Mouse (Mus musculus): ENCODE data around the gene Dennd1c. TPM values are rescaled to one million over a fixed set of nuclear protein-coding genes. Genes with fewer than 3 reads are reported as not detected.

Dennd1c gene
- polyA plus RNA-seq, 1 experiment from 2014 or later, result 4.1 TPM

GRCm38 (mm10) chr17:57029691-57030090, 48.6 kb downstream of the Dennd1c start:
- WGBS, result 66% methylated on average over 8 of the region's 8 CpGs
- no peak for DNase-seq (ENCODE audit: extremely low spot score, low spot score)
- H3K9me3 ChIP-seq, result no peaks in the 10 kb centered on the region
- H3K27me3 ChIP-seq (ENCODE audit: poor library complexity, severe bottlenecking), result no peaks in the 10 kb centered on the region
- peak overlapping the region; percentile 87 for H3K4me3 ChIP-seq
- H3K27ac ChIP-seq, result peak overlapping the region; percentile 99; the same call in 1 of the 2 replicates
- H3K36me3 ChIP-seq (replicated peaks), result peaks cover 48% of the 10 kb centered on the region
- H3K4me1 ChIP-seq, result peaks cover 22% of the 10 kb centered on the region

GRCm38 (mm10) chr17:57027471-57027870, 50.8 kb downstream of the Dennd1c start:
- Histone ChIP-seq H3K36me3 (replicated peaks) (peaks cover 70% of the 10 kb centered on the region), H3K4me3 (no peak overlapping the region), H3K27me3 (ENCODE audit: poor library complexity, severe bottlenecking) (no peaks in the 10 kb centered on the region), H3K27ac (no peak overlapping the region), H3K4me1 (peaks cover 21% of the 10 kb centered on the region), H3K9me3 (no peaks in the 10 kb centered on the region)
- no peak for DNase-seq (ENCODE audit: extremely low spot score, low spot score)
- 92% methylated on average over 4 of the region's 4 CpGs for WGBS

GRCm38 (mm10) chr17:57020960-57021359, 57.4 kb downstream of the Dennd1c start:
- no peak for DNase-seq (ENCODE audit: extremely low spot score, low spot score)
- WGBS, result 93% methylated on average over 5 of the region's 5 CpGs
- no peaks in the 10 kb centered on the region for H3K4me1 ChIP-seq
- H3K27me3 ChIP-seq (ENCODE audit: poor library complexity, severe bottlenecking), result no peaks in the 10 kb centered on the region
- H3K36me3 ChIP-seq (replicated peaks), result peaks cover 70% of the 10 kb centered on the region
- no peaks in the 10 kb centered on the region for H3K9me3 ChIP-seq
- H3K4me3 ChIP-seq, result no peak overlapping the region
- no peak overlapping the region for H3K27ac ChIP-seq

- Histone ChIP-seq H3K27me3 (ENCODE audit: poor library complexity, severe bottlenecking) (no peaks in the 10 kb centered on the region), H3K4me3 (no peak overlapping the region), H3K36me3 (replicated peaks) (peaks cover 58% of the 10 kb centered on the region), H3K4me1 (no peaks in the 10 kb centered on the region), H3K27ac (no peak overlapping the region), H3K9me3 (no peaks in the 10 kb centered on the region)
- 85% methylated on average over 2 of the region's 2 CpGs for WGBS
- no peak for DNase-seq (ENCODE audit: extremely low spot score, low spot score)
Observed at GRCm38 (mm10) chr17:57019693-57020092, 58.6 kb downstream of the Dennd1c start.

Other genes with a start within 250 kb of the Dennd1c start
- gene Rfx2, start 247.5 kb downstream of the Dennd1c start, polyA plus RNA-seq (2016; fragmentation: Nextera tagmentation; extraction: Ambion mirVana), result 7.8 and 9.6 TPM in 2 replicates
- gene Acsbg2, start 204.1 kb downstream of the Dennd1c start, polyA plus RNA-seq (2016; fragmentation: Nextera tagmentation; extraction: Ambion mirVana), result not detected in 2 replicates
- gene 1700061G19Rik, start 203.0 kb downstream of the Dennd1c start, polyA plus RNA-seq (2016; fragmentation: Nextera tagmentation; extraction: Ambion mirVana), result 0.26 and 0.46 TPM in 2 replicates
- 72.7 and 74.6 TPM in 2 replicates for gene Mllt1, start 143.1 kb downstream of the Dennd1c start, polyA plus RNA-seq (2016; fragmentation: Nextera tagmentation; extraction: Ambion mirVana)
- gene Acer1, start 96.4 kb downstream of the Dennd1c start, polyA plus RNA-seq (2016; fragmentation: Nextera tagmentation; extraction: Ambion mirVana), result not detected in 2 replicates
- gene Clpp, start 88.2 kb downstream of the Dennd1c start, polyA plus RNA-seq (2016; fragmentation: Nextera tagmentation; extraction: Ambion mirVana), result 186 and 188 TPM in 2 replicates
- 37.0 and 38.6 TPM in 2 replicates for gene Alkbh7, start 81.2 kb downstream of the Dennd1c start, polyA plus RNA-seq (2016; fragmentation: Nextera tagmentation; extraction: Ambion mirVana)
- 0.35 and 0.50 TPM in 2 replicates for gene Pspn, start 78.5 kb downstream of the Dennd1c start, polyA plus RNA-seq (2016; fragmentation: Nextera tagmentation; extraction: Ambion mirVana)
- 82.3 and 83.9 TPM in 2 replicates for gene Gtf2f1, start 67.2 kb downstream of the Dennd1c start, polyA plus RNA-seq (2016; fragmentation: Nextera tagmentation; extraction: Ambion mirVana)
- 0.34 and 0.43 TPM in 2 replicates for gene Gm17949, start 67.0 kb downstream of the Dennd1c start, polyA plus RNA-seq (2016; fragmentation: Nextera tagmentation; extraction: Ambion mirVana)
- 47.7 and 50.2 TPM in 2 replicates for gene Khsrp, start 47.0 kb downstream of the Dennd1c start, polyA plus RNA-seq (2016; fragmentation: Nextera tagmentation; extraction: Ambion mirVana)
- gene Slc25a41, start 36.9 kb downstream of the Dennd1c start, polyA plus RNA-seq (2016; fragmentation: Nextera tagmentation; extraction: Ambion mirVana), result not detected in 2 replicates
- gene Crb3, start 19.4 kb downstream of the Dennd1c start, polyA plus RNA-seq (2016; fragmentation: Nextera tagmentation; extraction: Ambion mirVana), result 3.6 and 4.0 TPM in 2 replicates
- 10.0 and 10.6 TPM in 2 replicates for gene Slc25a23, start 18.7 kb downstream of the Dennd1c start, polyA plus RNA-seq (2016; fragmentation: Nextera tagmentation; extraction: Ambion mirVana)
- 36.2 and 40.1 TPM in 2 replicates for gene Tubb4a, start 9.3 kb upstream of the Dennd1c start, polyA plus RNA-seq (2016; fragmentation: Nextera tagmentation; extraction: Ambion mirVana)
- gene Tnfsf9, start 26.8 kb upstream of the Dennd1c start, polyA plus RNA-seq (2016; fragmentation: Nextera tagmentation; extraction: Ambion mirVana), result 10.6 and 11.3 TPM in 2 replicates
- not detected in 2 replicates for gene Cd70, start 71.3 kb upstream of the Dennd1c start, polyA plus RNA-seq (2016; fragmentation: Nextera tagmentation; extraction: Ambion mirVana)
- 0.15 and 0.16 TPM in 2 replicates for gene Tnfsf14, start 115.7 kb upstream of the Dennd1c start, polyA plus RNA-seq (2016; fragmentation: Nextera tagmentation; extraction: Ambion mirVana)
- gene C3, start 149.6 kb upstream of the Dennd1c start, polyA plus RNA-seq (2016; fragmentation: Nextera tagmentation; extraction: Ambion mirVana), result 0.30 TPM in 1 of 2 replicates, not detected in the other
- gene Gpr108, start 169.9 kb upstream of the Dennd1c start, polyA plus RNA-seq (2016; fragmentation: Nextera tagmentation; extraction: Ambion mirVana), result 22.7 and 22.8 TPM in 2 replicates
- gene Trip10, start 170.9 kb upstream of the Dennd1c start, polyA plus RNA-seq (2016; fragmentation: Nextera tagmentation; extraction: Ambion mirVana), result 43.8 and 49.9 TPM in 2 replicates
- 1.4 and 1.7 TPM in 2 replicates for gene Vav1, start 200.6 kb upstream of the Dennd1c start, polyA plus RNA-seq (2016; fragmentation: Nextera tagmentation; extraction: Ambion mirVana)